8 mouse cellular contexts compared by ENCODE assay signal in the genomic region with DNA sequence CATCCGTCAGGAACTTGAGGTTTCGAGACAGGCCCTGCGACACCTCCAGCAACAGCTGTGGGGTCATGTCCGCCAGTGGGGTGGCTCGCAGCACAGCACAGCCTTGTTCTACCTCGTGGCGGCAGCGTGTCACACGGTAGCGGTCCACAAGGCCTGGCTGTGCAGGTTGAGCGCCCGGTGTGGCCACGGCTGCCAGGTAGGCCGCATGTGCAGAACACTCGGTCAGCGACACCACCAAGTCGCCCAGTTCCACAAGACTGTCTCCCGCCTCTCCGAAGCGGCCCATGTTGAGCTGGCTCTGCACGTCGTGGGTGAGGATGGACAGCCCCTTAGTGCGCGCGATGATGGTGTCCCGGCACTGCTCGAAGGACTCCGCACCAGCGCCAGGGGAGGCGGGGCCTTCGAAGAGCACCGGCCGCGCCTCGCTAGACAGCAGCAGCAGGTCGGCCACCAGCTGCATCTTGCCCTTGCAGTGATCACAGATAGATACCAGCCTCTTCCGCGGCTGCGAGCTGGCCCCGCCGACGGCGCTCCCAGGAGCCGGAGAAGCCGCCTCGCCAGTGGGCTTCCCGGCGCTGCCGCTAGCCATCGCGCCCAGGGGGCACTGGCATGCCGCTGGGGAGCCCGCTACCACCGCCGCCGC. TPM values are rescaled to one million over a fixed set of nuclear protein-coding genes. Genes with fewer than 3 reads are reported as not detected.
A peak's percentile ranks its signal among the peaks of the same experiment; 100 is the strongest.
DNase-seq lines count a peak whose midpoint lies in the region; ATAC-seq and TF ChIP-seq lines count a peak whose summit lies in the region.

No protein-coding gene starts in this region.

- peaks cover 34% of the 10 kb centered on the region for H3K4me1 ChIP-seq in hindbrain, postnatal 0 days (ENCODE audit: insufficient read depth, low read length)
- H3K4me1 ChIP-seq in limb, embryonic 11.5 days (ENCODE audit: control insufficient read depth, insufficient read depth, low read length): peaks cover 37% of the 10 kb centered on the region
- H3K4me1 ChIP-seq in midbrain, embryonic 10.5 days: peaks cover 74% of the 10 kb centered on the region

- H3K4me2 ChIP-seq in hindbrain, postnatal 0 days (ENCODE audit: low read depth, low read length): peak overlapping the region; percentile 72
- peak overlapping the region; percentile 69 for H3K4me2 ChIP-seq in limb, embryonic 11.5 days (ENCODE audit: low read depth, severe bottlenecking)

- no peaks in the 10 kb centered on the region for H3K9me3 ChIP-seq in hindbrain, postnatal 0 days (ENCODE audit: low read length)
- H3K9me3 ChIP-seq in limb, embryonic 11.5 days (ENCODE audit: control insufficient read depth, low read length): no peaks in the 10 kb centered on the region
- peaks cover 7% of the 10 kb centered on the region; the same call in 1 of the 2 replicates for H3K9me3 ChIP-seq in midbrain, embryonic 10.5 days (replicated peaks)

- H3K4me3 ChIP-seq in gastrocnemius, adult 2 months: peak overlapping the region; percentile 79
- peak overlapping the region; percentile 82 for H3K4me3 ChIP-seq in hindbrain, postnatal 0 days (ENCODE audit: low read length)
- peak overlapping the region; percentile 58 for H3K4me3 ChIP-seq in limb, embryonic 11.5 days (ENCODE audit: low read depth, low read length)
- H3K4me3 ChIP-seq in midbrain, embryonic 10.5 days: peak overlapping the region; percentile 90

- H3K27me3 ChIP-seq in hindbrain, postnatal 0 days (ENCODE audit: insufficient read depth, low read length): no peaks in the 10 kb centered on the region
- no peaks in the 10 kb centered on the region for H3K27me3 ChIP-seq in limb, embryonic 11.5 days (ENCODE audit: control insufficient read depth, insufficient read depth, low read length)
- peaks cover 7% of the 10 kb centered on the region for H3K27me3 ChIP-seq in midbrain, embryonic 10.5 days (ENCODE audit: low read depth, poor library complexity, severe bottlenecking)
- no peaks in the 10 kb centered on the region for H3K27me3 ChIP-seq in splenic B cell, adult 2 months (ENCODE audit: control insufficient read depth, insufficient read depth, low read length, poor library complexity, severe bottlenecking)

- WGBS in hindbrain, postnatal 0 days: 27% methylated on average over 46 of the region's 56 CpGs
- WGBS in limb, embryonic 11.5 days: 20% methylated on average over 51 of the region's 56 CpGs
- WGBS in midbrain, embryonic 10.5 days: 22% methylated on average over 56 of the region's 56 CpGs

- H3K27ac ChIP-seq in gastrocnemius, adult 2 months: peak overlapping the region; percentile 98
- H3K27ac ChIP-seq in hindbrain, postnatal 0 days: peak overlapping the region; percentile 94
- peak overlapping the region; percentile 97 for H3K27ac ChIP-seq in limb, embryonic 11.5 days (replicated peaks; ENCODE audit: low read depth, low read length)
- peak overlapping the region; percentile 98 for H3K27ac ChIP-seq in midbrain, embryonic 10.5 days (replicated peaks)

- DNase-seq in thymus, adult 18-20 months: peak; percentile 23 to 38
- DNase-seq in thymus, postnatal 14 days: no peak
- DNase-seq in cerebellum, postnatal 25 days: peak; percentile 64 to 71
- DNase-seq in gastrocnemius, adult 2 months: peak; percentile 79
- peak; percentile 65 for DNase-seq in hindbrain, postnatal 0 days (ENCODE audit: low spot score)
- peak; percentile 62 for DNase-seq in limb, embryonic 11.5 days (ENCODE audit: low spot score)
- DNase-seq in midbrain, embryonic 10.5 days (ENCODE audit: low spot score): peak; percentile 64
- peak; percentile 55 for DNase-seq in splenic B cell, adult 2 months (ENCODE audit: low read depth, low spot score)

- H3K9ac ChIP-seq in hindbrain, postnatal 0 days (replicated peaks; ENCODE audit: low read length): peak overlapping the region; percentile 83
- H3K9ac ChIP-seq in limb, embryonic 11.5 days (ENCODE audit: low read length): peak overlapping the region; percentile 90

- peaks cover 2% of the 10 kb centered on the region; the same call in 1 of the 2 replicates for H3K36me3 ChIP-seq in hindbrain, postnatal 0 days (ENCODE audit: insufficient read depth, low read length)
- peaks cover 2% of the 10 kb centered on the region; the same call in 1 of the 2 replicates for H3K36me3 ChIP-seq in limb, embryonic 11.5 days (ENCODE audit: control insufficient read depth, insufficient read depth, low read length)
- H3K36me3 ChIP-seq in midbrain, embryonic 10.5 days: peaks cover 17% of the 10 kb centered on the region
- no peaks in the 10 kb centered on the region for H3K36me3 ChIP-seq in splenic B cell, adult 2 months (ENCODE audit: control insufficient read depth, insufficient read depth, low read length, poor library complexity, severe bottlenecking)

- intact Hi-C loops in gastrocnemius, adult 2 months (cut with DNase I): loop anchor here (10.0 kb wide), 2 partner anchors 188 to 218 kb away; no protein-coding TSS in a partner anchor

- peak; percentile 25 for ATAC-seq in hindbrain, postnatal 0 days
- no peak; the same call in 1 of the 2 replicates for ATAC-seq in limb, embryonic 11.5 days (ENCODE audit: insufficient number of reproducible peaks, low FRiP score, low TSS enrichment, low read depth)

- no peak for TF ChIP-seq CTCF in gastrocnemius, adult 2 months (IDR thresholded peaks at IDR 0.05)
- TF ChIP-seq CTCF in hindbrain, postnatal 0 days (IDR thresholded peaks at IDR 0.05; ENCODE audit: low read depth): peak; percentile 9; the same call in 1 of the 2 replicates

RNA-seq across cellular contexts. Expression of a gene that starts 1.4 kb away (rescaled TPM):
- 1 to 10 TPM; 1.2 to 3.2 TPM for total RNA-seq in gastrocnemius, adult 2 months (2021)
- total RNA-seq in hindbrain, postnatal 0 days (2014; rRNA removed): 54.0 and 65.7 TPM in 2 replicates
- 8.7 and 9.1 TPM in 2 replicates for polyA plus RNA-seq in hindbrain, postnatal 0 days (2015; fragmentation: Nextera tagmentation; extraction: Ambion mirVana)
- polyA plus RNA-seq in limb, embryonic 11.5 days (2014; fragmentation: Nextera tagmentation; extraction: Ambion mirVana): 22.2 and 27.2 TPM in 2 replicates
- polyA plus RNA-seq in midbrain, embryonic 10.5 days (2016; fragmentation: Nextera tagmentation; extraction: Ambion mirVana): 10.2 and 10.7 TPM in 2 replicates

RNA-seq across cellular contexts. Expression of a gene that starts 1.5 kb away (rescaled TPM):
- 10 to 100 TPM; 22.2 to 33.3 TPM for total RNA-seq in gastrocnemius, adult 2 months (2021)
- total RNA-seq in hindbrain, postnatal 0 days (2014; rRNA removed): 20.4 and 24.4 TPM in 2 replicates
- 83.8 and 86.5 TPM in 2 replicates for polyA plus RNA-seq in hindbrain, postnatal 0 days (2015; fragmentation: Nextera tagmentation; extraction: Ambion mirVana)
- polyA plus RNA-seq in limb, embryonic 11.5 days (2014; fragmentation: Nextera tagmentation; extraction: Ambion mirVana): 87.0 and 89.7 TPM in 2 replicates
- polyA plus RNA-seq in midbrain, embryonic 10.5 days (2016; fragmentation: Nextera tagmentation; extraction: Ambion mirVana): 88.1 and 89.2 TPM in 2 replicates
